Mouse (Mus musculus) layer of hippocampus, adult 6 months (tissue): ENCODE measurements around the gene D11Wsu47e. TPM values are rescaled to one million over a fixed set of nuclear protein-coding genes. Genes with fewer than 3 reads are reported as not detected.

Experiments
- long read RNA-seq, 2 experiments: library from polyadenylated mRNA; unstranded; transcript quantifications; one replicate each; pipeline ENCODE4 v2.0.0; 2019 to 2020
- polyA plus RNA-seq: library from polyadenylated mRNA; unstranded; fragments of <200 nt; fragmentation: Nextera tagmentation; gene quantifications from 2 replicates; pipeline ENCODE4 v1.2.3, GENCODE M21; 2021

D11Wsu47e gene
- polyA plus RNA-seq = 8.2 and 11.9 TPM in 2 replicates
- long read RNA-seq, experiment 1, partial matches to known transcripts = 0 of 5 reads
- long read RNA-seq, experiment 1, other reads (novel, unspliced or antisense) = 2 of 5 reads
- long read RNA-seq, experiment 2, transcript D11Wsu47e-202 (5 exons, 2,062 nt) = major isoform, 20 of 50 reads
- long read RNA-seq, experiment 2, transcript D11Wsu47e-201 (5 exons, 2,196 nt) = minor isoform, 7 of 50 reads
- long read RNA-seq, experiment 2, partial matches to known transcripts = 1 of 50 reads
- long read RNA-seq, experiment 2, other reads (novel, unspliced or antisense) = 22 of 50 reads

DNA sequence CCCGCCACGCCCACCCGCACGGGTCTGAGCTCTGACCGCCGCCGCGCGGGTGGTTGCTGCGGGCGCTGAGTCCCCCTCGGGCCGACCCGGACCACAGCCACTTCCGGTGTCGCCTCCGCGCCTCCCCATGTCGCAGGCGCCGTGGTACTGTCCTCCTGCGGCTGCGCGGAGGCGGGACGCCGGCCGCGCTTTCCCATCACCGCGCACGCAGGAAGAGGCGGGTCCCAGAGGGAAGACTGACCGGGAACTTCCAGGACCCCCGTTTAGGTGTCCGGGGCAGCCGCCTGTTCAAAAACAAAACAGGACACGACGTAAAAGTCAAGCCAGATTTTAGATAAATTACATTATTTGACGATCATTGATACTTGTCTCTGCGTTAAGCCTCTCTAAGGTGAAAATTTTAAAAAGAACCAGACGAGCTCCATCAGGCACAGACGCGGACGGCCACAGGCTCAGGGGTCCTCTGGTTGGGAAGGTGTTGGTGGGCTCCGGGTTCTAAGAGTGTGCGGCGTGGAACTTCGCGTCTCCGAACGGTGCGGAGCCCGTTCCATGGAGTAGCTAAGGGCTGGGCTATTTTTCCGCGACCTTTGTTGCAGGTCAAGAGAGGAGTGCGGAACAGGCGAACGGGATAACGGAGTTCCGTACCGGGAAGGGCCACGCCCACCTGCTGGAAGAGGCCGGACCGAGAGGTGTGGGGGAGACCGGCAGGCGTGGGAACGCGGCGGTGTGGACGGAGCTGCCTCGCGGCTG, at the start of gene D11Wsu47e, which contains the start of gene Fam104a:
TSS of gene D11Wsu47e (plus strand) at position 456 of the 750 bp plus-strand sequence.
TSS of gene Fam104a (minus strand) at position 199 of the 750 bp plus-strand sequence.

DNA sequence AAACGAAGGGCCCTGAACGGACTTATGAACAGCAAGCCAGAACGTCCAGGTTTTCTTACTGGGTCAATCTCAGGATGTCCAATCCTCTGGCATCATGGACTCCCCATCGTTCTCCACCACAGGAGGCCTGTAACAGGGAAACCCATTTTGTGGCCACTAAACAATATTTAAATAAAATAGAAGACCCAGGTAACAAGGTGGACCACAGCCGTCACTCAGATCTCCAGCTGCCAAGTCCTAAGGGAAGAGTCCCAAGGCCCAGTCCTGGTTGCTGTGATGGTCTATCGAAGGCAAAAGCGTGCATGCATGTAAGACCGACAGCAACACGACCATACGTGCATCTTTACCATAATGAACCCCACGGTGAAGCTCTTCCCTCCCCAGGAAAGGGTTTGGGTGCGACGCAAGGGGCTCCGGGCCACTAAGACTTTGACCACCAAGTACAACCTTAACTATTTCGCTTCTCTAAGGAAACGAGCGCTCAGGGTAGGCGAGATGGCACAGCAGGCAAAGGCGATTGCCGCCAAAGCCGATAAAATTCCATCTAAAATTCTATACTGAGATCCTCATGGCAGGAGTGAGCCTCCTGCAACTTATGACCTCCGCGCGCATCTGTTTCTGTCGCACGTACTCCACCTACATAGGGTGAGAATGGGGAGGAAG, 35.4 kb upstream of the D11Wsu47e start, which contains the start of gene Cog1:
TSS of gene Cog1 (plus strand) at position 480 of the 663 bp plus-strand sequence.

DNA sequence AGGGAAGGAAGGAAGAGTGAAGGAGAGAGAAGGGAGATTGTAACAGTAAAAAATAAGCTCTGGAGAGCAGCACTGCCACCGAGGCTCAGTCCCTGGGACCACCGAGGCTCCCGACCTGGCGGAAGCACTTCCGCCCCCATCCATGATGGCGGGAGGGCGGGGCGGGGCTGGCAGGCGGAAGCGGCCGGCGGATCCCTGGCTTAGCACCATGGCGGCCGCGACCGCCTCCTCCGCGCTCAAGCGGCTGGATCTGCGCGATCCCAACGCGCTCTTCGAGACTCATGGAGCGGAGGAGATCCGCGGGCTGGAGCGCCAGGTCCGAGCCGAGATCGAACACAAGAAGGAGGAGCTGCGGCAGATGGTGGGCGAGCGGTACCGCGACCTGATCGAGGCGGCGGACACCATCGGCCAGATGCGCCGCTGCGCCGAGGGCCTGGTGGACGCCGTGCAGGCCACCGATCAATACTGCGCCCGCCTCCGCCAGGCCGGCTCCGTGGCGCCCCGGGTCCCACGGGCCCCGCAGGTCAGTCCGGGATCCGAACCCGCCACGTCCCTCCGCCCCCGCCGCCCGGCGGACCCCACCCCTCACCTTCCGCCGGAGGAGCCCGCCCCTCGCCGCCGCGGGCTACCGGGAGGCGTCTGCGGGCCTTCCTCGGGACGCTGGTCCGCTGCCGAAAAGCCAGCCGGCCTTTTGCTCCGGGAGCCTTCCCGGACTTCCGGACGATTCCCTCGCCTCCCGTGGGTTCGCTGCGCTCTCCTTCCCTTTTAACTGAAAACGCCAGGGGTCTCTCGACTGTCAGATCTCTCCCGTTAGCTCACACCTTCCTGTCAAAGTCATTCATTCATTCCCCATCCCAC, 34.6 kb upstream of the D11Wsu47e start, which contains the start of gene Slc39a11:
TSS of gene Slc39a11 (minus strand) at position 727 of the 858 bp plus-strand sequence.

DNA sequence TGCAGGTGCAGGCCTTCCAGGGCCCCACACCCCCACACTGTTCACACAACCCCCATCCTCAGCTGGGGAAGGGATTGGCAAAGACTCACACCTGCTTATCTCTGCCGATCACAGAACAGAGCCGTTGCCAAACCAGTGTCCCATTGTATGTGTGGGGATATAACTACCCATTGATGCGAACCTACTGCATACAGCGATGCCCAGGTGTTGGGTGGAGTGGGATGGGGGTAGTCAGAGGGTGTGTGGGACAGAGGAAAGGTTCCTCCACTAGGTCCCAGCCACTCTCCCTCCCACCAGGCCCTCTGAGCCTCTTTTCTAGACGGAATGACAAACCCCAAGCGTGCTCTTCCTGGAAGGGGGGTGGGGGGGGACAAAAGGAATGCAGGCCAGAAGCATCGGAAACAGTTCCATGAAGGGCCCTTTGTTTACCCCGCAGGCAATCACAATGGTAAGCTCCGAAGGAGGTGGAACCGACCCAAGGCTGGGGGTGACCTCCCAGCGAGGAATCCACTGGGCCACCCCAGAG, 25.6 kb downstream of the D11Wsu47e start, which contains the start of gene Cpsf4l:
TSS of gene Cpsf4l (minus strand) at position 287 of the 526 bp plus-strand sequence.

Other genes starting within 250 kb of the D11Wsu47e start
- gene Sstr2, start 65.1 kb upstream of the D11Wsu47e start, polyA plus RNA-seq = 11.4 and 15.2 TPM in 2 replicates
- gene Cog1, start 35.2 kb upstream of the D11Wsu47e start, polyA plus RNA-seq = 38.8 and 43.6 TPM in 2 replicates
- 14.8 and 19.3 TPM in 2 replicates for gene Slc39a11, start 34.3 kb upstream of the D11Wsu47e start, polyA plus RNA-seq
- 36.7 and 36.8 TPM in 2 replicates for gene Fam104a, start 257 bp upstream of the D11Wsu47e start, polyA plus RNA-seq
- not detected in 2 replicates for gene Cpsf4l, start 25.6 kb downstream of the D11Wsu47e start, polyA plus RNA-seq
- gene Cdc42ep4, start 67.5 kb downstream of the D11Wsu47e start, polyA plus RNA-seq = 15.7 and 17.9 TPM in 2 replicates